Mouse (Mus musculus): ENCODE data around the gene Atf6b.

The Atf6b gene

DNA sequence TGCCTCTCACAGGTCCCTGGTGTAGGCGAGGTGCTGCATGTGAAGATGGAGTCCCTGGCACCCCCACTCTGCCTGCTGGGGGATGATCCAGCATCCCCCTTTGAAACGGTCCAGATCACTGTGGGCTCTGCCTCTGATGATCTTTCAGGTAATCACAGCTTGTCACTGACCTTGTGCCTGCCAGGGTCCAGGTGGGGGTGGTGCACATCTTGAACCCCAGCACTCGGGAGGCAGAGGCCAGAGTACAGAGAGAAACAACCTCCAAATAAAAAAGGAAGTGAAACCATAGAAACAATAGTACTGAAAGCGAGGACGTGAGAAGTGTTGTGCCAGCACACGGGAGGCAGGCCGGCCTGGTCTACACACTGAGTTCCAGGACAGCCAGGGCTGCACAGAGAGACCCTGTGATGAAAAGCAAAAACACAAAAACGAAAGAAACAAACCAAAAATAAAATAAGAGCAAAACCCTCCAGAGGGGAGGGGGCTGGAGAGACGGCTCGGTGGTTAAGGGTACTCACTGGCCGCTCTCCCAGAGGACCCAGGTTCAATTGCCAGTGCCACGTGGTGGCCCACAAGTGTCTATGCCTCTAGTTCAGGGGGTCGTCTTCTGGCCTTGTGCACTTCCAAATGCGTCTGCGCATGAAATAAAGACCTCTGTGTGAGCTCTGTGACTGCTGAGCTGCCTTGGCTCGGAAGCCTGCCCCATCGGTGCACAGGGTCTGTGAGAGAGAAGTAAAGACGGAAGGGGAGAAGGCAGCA, 2.3 kb downstream of the Atf6b start:
- DNase-seq (ENCODE audit: low spot score): no peak

DNA sequence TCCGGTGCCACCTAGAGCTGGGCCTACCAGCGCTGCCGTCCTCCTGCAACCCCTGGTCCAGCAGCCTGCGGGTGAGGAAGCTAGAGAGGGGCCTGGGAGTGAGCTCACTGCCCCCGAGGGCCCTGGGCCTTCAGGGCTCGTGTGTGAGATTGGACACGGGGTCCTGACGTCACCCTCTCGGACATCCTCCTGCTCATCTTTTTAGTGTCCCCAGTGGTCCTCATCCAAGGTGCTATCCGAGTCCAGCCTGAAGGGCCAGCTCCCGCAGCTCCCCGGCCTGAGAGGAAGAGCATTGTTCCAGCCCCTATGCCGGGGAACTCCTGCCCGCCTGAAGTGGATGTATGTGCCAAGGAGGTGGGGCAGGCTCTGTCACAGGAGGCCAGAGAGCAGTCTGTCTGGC, 3.8 kb downstream of the Atf6b start:
- DNase-seq (ENCODE audit: low spot score): no peak

DNA sequence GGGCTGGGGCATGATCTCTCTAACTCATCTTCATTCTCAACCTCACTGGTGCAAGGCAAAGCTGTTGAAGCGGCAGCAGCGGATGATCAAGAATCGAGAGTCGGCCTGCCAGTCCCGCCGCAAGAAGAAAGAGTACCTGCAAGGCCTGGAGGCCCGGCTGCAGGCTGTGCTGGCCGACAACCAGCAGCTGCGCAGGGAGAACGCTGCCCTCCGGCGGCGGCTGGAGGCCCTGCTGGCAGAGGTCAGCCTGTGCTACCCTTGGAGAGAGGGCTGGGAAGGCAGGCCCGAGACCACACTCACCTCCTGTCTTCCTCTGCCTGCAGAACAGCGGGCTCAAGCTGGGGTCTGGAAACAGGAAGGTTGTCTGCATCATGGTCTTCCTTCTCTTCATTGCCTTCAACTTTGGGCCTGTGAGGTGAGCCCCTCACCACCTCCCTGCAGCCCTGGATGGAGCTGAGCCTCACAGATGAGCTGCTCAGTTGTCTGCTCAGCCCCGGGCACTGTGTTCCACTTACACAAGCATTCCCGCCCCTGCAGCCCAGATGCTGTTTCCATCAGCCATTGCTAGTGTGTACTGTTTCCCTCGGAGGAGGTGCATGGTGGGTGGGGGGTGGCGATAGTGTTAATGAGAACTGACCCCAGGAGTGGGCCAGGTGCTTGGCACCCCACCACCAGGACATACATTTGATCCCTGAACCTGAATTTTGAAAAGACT, 4.7 kb downstream of the Atf6b start:
- no peak for DNase-seq (ENCODE audit: low spot score)

DNA sequence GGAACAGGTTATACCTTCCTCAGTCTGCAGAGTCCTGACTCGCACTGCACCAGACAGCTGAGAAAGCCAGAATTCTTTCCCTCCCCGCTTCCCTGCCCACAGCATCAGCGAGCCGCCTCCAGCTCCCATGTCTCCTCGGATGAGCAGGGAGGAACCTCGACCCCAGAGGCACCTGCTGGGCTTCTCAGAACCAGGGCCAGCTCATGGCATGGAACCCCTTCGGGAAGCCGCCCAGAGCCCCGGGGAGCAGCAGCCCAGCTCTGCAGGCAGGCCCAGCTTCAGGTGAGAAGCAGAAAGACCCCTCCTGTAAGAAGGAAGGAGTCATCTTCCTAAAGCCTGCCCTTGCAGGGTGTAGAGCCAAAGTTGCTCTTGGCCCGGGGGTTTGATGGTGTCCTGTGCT, 5.6 kb downstream of the Atf6b start:
- no peak for DNase-seq (ENCODE audit: low spot score)

DNA sequence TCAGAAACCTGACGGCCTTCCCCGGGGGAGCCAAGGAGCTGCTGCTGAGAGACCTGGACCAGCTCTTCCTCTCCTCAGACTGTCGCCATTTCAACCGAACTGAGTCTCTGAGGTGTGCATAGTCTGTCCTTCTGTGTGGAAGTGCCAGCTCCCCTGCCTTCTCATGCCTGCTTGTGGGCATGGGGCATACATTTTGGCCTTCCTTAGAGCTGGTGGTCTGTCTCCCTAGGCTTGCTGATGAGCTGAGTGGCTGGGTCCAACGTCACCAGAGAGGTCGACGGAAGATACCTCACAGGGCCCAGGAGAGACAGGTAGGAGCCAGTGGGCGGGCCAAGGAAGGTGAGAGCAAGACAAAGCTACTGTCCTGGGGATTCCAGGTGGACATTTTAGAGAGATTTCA, 6.0 kb downstream of the Atf6b start:
- no peak for DNase-seq (ENCODE audit: low spot score)

DNA sequence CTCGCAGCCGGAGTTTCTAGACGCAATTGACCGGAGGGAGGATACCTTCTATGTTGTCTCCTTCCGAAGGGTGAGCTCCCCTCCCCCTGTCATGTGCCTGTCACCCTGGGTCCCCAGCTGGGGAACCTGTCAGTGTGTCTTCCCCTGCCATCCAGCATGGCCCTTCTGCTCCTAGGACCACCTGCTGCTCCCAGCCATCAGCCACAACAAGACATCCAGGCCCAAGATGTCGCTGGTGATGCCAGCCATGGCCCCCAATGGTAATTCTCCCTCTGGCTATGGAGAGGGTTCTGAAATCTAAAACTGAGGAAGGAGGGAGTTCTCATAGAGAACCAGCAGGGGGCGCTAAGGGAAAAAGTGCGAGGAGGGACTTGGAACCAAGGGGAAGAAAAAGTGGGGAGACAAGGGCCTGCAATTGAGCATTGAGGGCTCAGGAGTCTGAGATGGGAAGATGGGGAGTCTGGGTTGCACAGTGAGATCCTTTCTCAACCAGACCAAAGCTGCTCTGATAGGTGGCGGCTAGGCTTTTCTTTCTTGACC, 6.9 kb downstream of the Atf6b start:
- no peak for DNase-seq (ENCODE audit: low spot score)

DNA sequence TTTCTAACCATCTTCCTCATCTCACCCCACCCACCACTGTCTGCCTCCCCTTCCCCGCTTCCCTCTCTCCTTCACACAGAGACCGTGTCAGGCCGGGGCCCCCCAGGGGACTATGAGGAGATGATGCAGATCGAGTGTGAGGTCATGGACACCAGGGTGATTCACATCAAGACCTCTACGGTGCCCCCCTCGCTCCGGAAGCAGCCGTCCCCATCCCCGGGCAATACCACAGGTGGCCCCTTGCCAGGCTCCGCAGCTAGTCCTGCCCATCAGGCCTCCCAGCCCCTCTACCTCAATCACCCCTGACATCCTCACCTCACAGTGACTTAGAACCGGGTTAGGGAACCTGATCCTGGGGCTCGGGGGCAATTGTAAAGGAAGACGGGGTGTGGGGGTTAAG, 7.4 kb downstream of the Atf6b start:
- no peak for DNase-seq (ENCODE audit: low spot score)

DNA sequence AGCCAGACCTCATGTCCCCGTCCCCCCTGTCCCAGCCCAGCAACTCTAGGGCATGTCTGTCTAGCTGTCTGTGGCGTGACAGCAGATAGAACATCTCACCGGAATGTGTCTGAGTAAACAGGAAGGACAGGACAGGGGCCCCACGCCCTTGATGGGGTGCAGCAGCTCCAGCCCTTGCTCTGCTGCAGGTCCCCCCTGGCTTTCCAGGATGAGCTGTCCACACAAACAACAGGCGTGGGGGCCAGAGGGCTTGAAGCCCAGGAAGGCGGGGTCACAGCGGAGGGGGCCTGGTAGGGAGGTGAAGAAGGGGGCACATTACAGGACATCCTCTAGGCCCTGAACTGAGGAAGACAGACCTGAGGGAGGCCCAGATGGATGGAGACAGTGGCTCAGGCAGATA, 8.2 kb downstream of the Atf6b start:
- DNase-seq (ENCODE audit: low spot score): no peak

DNA sequence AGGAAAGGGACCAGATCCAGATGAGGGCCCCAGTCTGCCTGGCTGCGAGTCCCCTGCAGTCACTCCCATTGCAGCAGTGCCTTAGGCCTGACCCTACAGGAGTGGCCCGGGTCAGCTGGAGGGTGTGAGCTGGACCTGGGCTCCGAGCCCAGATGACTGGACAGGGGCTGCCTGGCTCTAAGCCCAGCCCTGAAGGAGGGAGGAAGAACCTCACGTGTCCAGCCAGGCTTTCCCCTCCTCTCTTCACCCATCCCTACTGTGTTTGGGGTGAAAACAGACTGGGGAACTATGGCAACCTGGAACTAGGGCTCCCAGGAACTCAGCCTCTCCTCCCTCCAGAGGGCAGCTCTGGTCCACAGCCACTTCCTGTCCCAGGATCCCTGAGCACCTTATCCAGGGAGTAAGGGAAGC, 8.6 kb downstream of the Atf6b start:
- peak; percentile 83 for DNase-seq (ENCODE audit: low spot score)

DNA sequence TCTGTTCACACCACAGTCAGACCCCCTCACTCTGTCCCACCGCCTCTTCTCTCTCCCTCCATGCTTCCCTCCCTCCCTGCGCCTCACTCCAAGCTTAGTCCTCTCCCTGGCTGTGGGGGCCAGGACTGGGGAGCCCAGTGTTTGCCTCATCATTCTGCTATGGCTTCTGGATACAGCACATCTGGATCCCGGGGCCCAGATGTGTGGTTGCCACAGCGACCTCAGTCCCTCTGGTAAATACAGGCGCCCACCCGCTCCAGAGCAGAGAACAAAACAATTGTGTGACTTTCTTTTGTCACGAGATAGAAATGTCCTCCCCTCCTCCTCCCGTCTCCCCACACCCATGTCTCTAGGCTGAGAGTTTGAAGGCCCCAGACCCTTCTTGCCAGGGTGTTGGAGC, 9.7 kb downstream of the Atf6b start:
- no peak for DNase-seq (ENCODE audit: low spot score)

DNA sequence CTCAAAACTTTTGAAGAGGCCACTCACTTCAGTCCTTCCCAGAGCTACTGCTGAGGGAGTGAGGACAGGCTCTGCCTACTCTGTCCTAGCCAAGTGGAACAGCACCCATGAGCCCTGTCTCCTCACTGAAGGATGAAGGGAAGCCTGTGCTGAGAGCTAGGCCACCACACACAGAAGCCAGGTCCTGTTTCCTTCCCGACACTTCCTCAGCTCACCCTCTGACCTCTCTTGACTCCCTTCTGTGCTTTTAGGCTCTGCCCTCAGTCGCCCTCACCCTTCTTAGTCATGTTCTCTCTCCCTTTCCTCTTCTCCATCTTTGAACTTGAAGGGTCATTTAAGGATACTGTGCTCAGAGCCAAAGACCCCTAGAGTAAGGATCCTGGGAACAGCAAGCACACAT, 10.3 kb downstream of the Atf6b start:
- no peak for DNase-seq (ENCODE audit: low spot score)

DNA sequence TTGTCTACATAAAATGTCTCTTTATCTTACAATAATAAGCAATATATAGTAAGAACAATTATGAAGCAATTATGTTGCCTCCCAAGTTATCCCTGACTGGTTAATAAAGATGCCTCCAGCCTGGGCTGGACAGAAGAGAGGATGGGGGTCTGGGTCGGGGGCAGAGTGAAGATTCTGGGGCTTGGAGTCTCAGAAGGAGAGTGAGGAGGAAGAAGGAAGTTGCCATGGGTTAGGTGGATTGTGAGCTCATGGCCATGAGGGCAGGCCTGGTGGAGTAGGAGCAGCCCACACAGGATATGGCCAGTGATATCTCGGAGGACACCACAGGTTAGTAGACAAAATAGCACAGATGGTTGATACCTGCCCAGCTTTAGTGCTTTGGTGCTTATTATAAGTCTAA, 11.2 kb downstream of the Atf6b start:
- DNase-seq (ENCODE audit: low spot score): no peak

DNA sequence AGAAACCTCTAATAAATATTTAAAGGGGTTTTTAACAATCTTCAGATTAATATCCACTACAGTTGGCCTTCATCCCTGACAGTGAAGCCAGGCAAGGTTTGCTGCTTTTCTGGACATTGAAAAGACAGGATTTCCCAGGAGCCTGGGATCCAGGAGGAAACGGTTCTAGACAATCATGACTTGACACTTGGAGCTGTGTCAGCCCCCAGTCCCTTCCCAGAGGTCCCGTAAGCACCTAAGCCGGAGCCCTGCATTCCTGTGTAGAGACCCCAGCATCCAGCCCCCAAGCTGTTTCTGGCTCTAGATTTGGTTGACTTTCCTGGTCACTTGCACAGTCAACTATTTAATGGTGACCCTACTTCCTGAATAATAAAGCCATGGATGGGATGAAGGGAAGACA, 11.6 kb downstream of the Atf6b start:
- DNase-seq (ENCODE audit: low spot score): no peak

DNA sequence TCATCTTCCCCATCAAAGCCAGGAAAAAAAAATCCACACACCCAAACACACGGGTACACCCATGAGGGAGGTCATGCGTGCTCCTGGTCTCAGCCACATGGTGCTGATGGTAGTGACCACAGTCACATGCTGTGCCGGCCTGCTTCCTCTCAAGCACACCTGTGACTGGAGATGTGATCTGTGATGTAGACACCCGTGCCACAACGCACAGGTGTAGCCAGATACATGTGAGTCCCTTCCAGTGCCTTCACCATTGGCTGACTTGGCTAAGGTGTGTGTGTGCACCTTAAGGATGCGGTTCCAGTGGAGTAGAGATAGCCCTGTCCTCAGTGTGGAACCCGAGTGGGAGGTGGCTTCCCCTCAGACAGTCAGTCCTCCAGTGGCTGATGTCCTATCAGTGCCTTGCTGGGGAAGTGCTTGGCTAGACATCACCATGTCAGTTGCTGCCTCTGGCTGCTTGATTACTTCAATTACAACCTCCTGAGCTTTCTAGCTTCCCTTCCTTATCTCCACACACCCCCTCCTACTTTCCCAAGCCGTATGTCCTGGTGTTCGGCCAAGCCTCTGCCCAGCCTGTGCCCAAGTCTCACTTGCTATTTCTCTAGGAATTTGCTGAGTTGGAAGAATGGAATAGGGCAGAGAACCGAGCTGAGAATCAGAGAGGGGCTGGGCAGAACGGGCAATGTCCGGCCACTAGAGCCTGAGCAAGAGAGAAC, 12.4 kb downstream of the Atf6b start:
- DNase-seq (ENCODE audit: low spot score): no peak

DNA sequence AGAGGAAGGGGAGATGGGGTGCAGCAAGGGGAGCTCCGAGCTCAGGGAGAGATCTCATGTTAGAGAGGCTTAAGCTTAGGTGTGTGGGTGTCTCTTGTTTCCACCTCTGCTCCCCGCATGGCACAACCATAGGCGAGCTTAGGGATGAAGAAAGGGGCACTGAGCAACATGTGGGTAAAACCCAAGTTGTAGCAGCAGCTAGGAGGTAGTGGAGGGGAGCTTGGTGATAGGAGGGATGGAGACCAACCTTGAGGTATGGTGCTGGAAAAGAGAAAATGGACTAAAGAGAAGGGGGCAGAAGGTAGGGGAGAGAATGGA, 12.9 kb downstream of the Atf6b start:
- DNase-seq (ENCODE audit: low spot score): no peak

DNA sequence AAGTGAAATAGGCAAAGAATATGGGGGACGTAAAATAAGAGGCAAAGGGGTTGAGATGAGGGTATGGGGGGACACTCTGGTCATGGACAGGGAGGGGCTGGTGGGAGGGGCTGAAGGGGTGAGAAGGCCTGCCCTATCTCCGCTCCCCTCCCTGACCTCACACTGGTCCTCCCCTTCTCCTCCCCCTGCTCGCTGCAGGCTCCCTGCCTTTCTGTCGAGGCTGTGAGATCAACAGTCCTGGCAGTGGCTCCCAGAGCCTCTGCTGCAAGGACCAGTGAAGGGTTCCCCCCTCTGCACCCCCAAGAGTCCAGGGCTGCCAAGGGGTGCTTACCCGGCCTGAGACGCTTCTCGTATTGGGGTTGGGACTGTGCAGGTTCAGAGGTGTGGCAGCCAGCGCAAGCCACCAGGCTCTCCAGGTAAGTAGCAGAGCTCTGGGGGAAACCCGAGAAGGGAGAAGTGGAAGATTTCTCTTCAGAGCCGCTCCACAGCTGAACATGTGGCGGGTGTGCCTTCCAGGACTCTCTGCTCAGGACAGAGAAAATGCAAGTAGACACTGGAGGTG, 13.4 kb downstream of the Atf6b start:
- DNase-seq (ENCODE audit: low spot score): no peak

DNA sequence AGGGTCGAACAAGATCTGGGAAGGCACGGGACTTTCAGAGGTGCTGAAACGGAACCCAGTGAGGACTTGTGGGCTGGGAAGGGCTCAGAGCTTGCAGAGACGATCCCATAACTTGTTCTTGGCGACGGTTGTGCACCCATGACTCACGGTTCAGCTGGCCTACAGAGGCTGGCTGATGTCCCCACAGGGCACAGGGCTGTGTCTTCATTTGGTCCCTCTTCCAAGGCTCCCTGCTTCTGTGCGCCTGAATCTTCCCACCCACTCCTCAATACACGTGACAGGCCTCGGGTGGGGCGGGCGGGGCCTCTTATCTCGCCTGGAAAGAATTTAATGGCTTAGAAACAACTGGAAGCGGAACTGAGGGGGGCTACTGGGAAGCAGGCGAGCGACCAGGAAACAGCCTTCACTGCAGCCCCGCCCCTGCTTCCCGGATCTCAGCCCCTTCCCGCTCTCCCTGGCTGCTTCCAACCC, 14.2 kb downstream of the Atf6b start:
- DNase-seq (ENCODE audit: low spot score): no peak

DNA sequence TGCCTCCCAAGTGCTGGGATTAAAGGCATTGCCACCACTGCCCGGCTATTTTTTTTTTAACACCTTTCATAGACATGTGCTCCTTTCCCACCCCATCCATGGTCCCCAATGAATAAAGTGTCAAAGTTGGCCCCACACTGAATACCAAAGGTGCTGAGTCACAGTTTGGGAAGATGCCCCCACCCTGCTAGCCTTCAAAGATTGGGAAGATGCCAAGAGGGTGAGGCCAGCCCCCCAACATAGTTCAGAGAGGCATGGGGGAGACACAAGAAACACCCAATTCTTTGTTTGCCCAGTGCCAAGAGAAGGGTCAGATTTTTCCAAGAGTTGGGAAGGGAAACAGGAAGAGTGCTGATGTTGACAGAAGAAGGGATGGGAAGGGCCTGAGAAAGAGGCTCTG, 15.5 kb downstream of the Atf6b start:
- DNase-seq (ENCODE audit: low spot score): no peak

DNA sequence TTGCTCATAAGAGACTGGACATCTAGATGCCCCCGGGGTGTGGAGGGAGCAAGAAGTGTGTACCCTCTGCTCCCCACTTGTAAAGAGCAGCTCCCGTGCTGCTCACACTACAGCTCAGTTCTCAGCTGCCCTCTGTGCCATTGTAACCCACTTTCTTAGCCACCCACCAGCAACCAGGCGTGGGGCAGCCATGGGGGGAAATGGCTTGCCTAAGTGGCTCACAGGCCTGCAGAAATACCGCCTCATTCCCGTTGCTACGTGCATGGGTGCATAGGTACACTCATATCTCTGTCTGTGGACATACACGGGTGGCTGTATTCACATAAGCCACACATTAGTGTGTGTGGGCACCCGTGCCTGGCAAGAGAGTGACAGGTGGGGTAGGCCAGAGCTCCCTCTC, 16.0 kb downstream of the Atf6b start:
- DNase-seq (ENCODE audit: low spot score): no peak

DNA sequence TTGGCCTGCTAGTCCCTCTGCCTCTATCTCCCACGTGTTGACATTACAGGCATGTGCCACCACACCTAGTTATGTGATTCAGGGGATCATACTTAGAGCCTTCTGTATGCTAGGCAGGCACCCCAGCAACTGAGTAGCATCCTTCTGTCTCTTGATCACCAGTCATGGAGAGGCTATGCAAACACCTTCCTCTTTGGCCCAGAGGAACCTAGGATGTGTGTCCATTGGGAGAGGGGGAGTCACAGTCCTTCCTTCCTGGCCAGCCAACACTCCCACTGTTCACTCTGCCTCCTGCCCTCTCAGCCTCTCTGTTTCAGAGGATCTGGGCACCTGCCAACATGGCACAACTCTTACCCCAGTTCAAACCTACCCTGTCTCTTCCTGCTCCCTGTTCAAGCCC, 16.6 kb downstream of the Atf6b start:
- no peak for DNase-seq (ENCODE audit: low spot score)

DNA sequence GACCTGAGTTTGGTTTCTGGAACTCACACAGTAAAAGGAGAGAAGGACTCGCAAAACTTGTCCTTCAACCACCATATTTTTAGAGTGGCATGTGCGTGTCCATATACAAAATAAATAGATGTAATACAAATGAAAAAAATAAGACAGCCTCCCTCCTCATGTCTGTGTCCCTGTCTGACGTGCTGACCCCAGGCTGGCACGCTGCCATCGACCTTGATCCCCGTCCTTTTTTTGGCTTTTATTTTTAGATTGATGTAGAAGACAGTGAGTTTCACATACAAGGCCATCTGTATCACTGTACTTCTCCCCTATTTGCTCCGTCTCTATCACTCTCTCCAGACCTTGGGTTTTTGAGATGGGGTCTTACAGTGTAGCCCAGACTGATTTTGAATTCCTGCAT, 17.5 kb downstream of the Atf6b start:
- no peak for DNase-seq (ENCODE audit: low spot score)

DNA sequence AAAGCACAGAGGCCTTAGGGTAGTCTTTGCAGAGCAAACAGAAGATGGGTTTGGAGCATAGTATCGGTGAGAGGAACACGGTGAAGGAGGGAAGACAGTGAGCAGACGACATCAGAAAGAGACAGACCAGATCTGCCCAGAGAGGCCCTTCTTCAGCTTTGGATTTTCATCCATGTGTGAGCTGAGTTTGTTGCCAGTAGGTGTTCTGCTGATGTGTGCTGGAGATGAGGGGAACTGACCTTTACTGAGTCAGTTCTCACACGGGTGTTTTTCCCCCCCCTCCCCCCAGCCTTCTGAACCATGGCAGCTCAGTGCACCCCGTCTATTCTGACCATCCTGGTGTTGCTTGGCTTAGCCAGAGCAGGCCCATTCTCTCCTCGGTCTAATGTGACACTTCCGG, 23.3 kb downstream of the Atf6b start, which contains the start of gene Tnxb:
Tnxb (plus strand) TSS at position 301 of the 400 bp plus-strand sequence.
- DNase-seq (ENCODE audit: low spot score): no peak
